Comparison of ENCODE assay signal across 24 mouse cellular contexts in the genomic region with DNA sequence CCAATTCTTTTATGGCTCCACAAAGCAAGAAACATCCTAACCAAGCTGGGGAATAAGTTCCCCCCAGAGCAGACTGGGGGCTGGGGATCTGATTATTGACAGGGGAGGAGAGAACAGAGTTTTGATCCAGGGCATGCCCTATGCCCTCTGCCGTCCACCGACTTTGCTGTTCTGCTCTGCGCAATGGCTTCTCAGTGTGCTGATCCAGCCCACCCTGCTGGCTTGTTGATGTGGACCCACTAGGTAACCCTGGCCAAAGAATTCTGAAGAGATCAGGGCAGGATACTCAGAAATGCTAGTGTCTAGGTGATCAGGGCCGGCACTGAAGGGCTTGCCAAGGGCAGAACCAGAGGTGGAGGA.
DNase-seq lines count a peak whose midpoint lies in the region; ATAC-seq lines count a peak whose summit lies in the region.
"Had no signal": no experiment of that assay in that cellular context is flagged by ENCODE, and none has a peak within 500 bp of the region (broad histone marks: within the 10 kb centered on the region; RNA-seq: fewer than 3 reads in every experiment).

No protein-coding gene starts in this region.

- H3K4me3 ChIP-seq in kidney, embryonic 14.5 days (ENCODE audit: low read length) = no peak overlapping the region
- no peak overlapping the region for H3K4me3 ChIP-seq in embryonic facial prominence, embryonic 10.5 days
- no peak overlapping the region for H3K4me3 ChIP-seq in limb, embryonic 10.5 days
- H3K4me3 ChIP-seq: embryonic facial prominence, embryonic 12.5 days; embryonic facial prominence, embryonic 15.5 days; forebrain, embryonic 12.5 days had no signal

- H3K36me3 ChIP-seq in kidney, embryonic 14.5 days (ENCODE audit: control insufficient read depth, insufficient read depth, low read length) = no peaks in the 10 kb centered on the region
- no peaks in the 10 kb centered on the region for H3K36me3 ChIP-seq in embryonic facial prominence, embryonic 10.5 days (replicated peaks)
- H3K36me3 ChIP-seq in limb, embryonic 10.5 days = no peaks in the 10 kb centered on the region
- H3K36me3 ChIP-seq: embryonic facial prominence, embryonic 12.5 days; embryonic facial prominence, embryonic 15.5 days; forebrain, embryonic 12.5 days had no signal

- H3K27ac ChIP-seq in kidney, embryonic 14.5 days (ENCODE audit: low read depth, low read length) = no peak overlapping the region
- H3K27ac ChIP-seq in embryonic facial prominence, embryonic 10.5 days (replicated peaks) = no peak overlapping the region
- H3K27ac ChIP-seq in limb, embryonic 10.5 days = 0 out of 2 replicates have a peak overlapping the region, but pooled peaks have one; percentile 3
- H3K27ac ChIP-seq: embryonic facial prominence, embryonic 12.5 days; embryonic facial prominence, embryonic 15.5 days; forebrain, embryonic 12.5 days; hindbrain, embryonic 14.5 days had no signal

- peak; percentile 64 for ATAC-seq in kidney, embryonic 14.5 days (ENCODE audit: low FRiP score, low TSS enrichment)
- ATAC-seq: CD4-positive, CD25-positive, alpha-beta regulatory T cell, adult 4 months; forebrain, embryonic 16.5 days; intestine, postnatal 0 days had no signal

- no peaks in the 10 kb centered on the region for H3K9me3 ChIP-seq in kidney, embryonic 14.5 days (ENCODE audit: control insufficient read depth, low read length)
- no peaks in the 10 kb centered on the region for H3K9me3 ChIP-seq in embryonic facial prominence, embryonic 10.5 days
- H3K9me3 ChIP-seq in limb, embryonic 10.5 days (replicated peaks) = no peaks in the 10 kb centered on the region
- H3K9me3 ChIP-seq: embryonic facial prominence, embryonic 12.5 days; embryonic facial prominence, embryonic 15.5 days; forebrain, embryonic 12.5 days had no signal

- DNase-seq in heart, adult 11 months = peak; percentile 40
- no peak for DNase-seq in heart, adult 9 months (ENCODE audit: low spot score in 2 of 2)
- DNase-seq in kidney, adult 11 months = no peak
- peak; percentile 16 for DNase-seq in embryonic facial prominence, embryonic 10.5 days (ENCODE audit: low spot score)
- DNase-seq in limb, embryonic 10.5 days (ENCODE audit: low spot score) = no peak
- DNase-seq: adrenal gland, adult 2 months; adrenal gland, postnatal 14 days; cerebellum, adult 11 months; cerebellum, adult 2 months; cerebellum, adult 9-11 months; cerebellum, postnatal 25 days; gastrocnemius, postnatal 10 days; gastrocnemius, postnatal 36 days; heart, adult 18-20 months; heart, postnatal 36 days had no signal

- H3K9ac ChIP-seq in kidney, embryonic 14.5 days (ENCODE audit: low read depth, low read length) = no peak overlapping the region
- H3K9ac ChIP-seq: embryonic facial prominence, embryonic 12.5 days; embryonic facial prominence, embryonic 15.5 days; forebrain, embryonic 12.5 days; hindbrain, embryonic 14.5 days had no signal

- 18% methylated on average over 4 of the region's 4 CpGs for WGBS in kidney, embryonic 14.5 days
- WGBS in embryonic facial prominence, embryonic 10.5 days = 30% methylated on average over 4 of the region's 4 CpGs
- 20% methylated on average over 4 of the region's 4 CpGs for WGBS in limb, embryonic 10.5 days

- no peaks in the 10 kb centered on the region for H3K27me3 ChIP-seq in kidney, embryonic 14.5 days (ENCODE audit: control insufficient read depth, insufficient read depth, low read length)
- no peaks in the 10 kb centered on the region for H3K27me3 ChIP-seq in embryonic facial prominence, embryonic 10.5 days (replicated peaks; ENCODE audit: low read depth, poor library complexity, severe bottlenecking)
- H3K27me3 ChIP-seq in limb, embryonic 10.5 days (ENCODE audit: low read depth, poor library complexity, severe bottlenecking) = peaks cover 16% of the 10 kb centered on the region; the same call in 1 of the 2 replicates
- H3K27me3 ChIP-seq: embryonic facial prominence, embryonic 12.5 days; embryonic facial prominence, embryonic 15.5 days; forebrain, embryonic 12.5 days had no signal

- peaks cover 16% of the 10 kb centered on the region; the same call in 1 of the 2 replicates for H3K4me1 ChIP-seq in kidney, embryonic 14.5 days (ENCODE audit: control insufficient read depth, insufficient read depth, low read length)
- peaks cover 14% of the 10 kb centered on the region for H3K4me1 ChIP-seq in embryonic facial prominence, embryonic 10.5 days
- peaks cover 19% of the 10 kb centered on the region for H3K4me1 ChIP-seq in limb, embryonic 10.5 days
- H3K4me1 ChIP-seq: embryonic facial prominence, embryonic 15.5 days; forebrain, embryonic 12.5 days had no signal

- H3K4me2 ChIP-seq in kidney, embryonic 14.5 days (replicated peaks; ENCODE audit: low read depth, low read length) = 0 out of 2 replicates have a peak overlapping the region, but pooled peaks have one; percentile 8
- H3K4me2 ChIP-seq: embryonic facial prominence, embryonic 12.5 days; embryonic facial prominence, embryonic 15.5 days; forebrain, embryonic 12.5 days; heart, embryonic 11.5 days; hindbrain, embryonic 14.5 days had no signal

Comparison
In these comparisons a context has a peak if more than half of its experiments do, and no peak if none do; other contexts are left out.
1. DNase-seq: peak in heart, adult 11 months (single experiment) and embryonic facial prominence, embryonic 10.5 days (single experiment); none in heart, adult 9 months (0 of 2), kidney, adult 11 months (single experiment) and limb, embryonic 10.5 days (single experiment).